Mouse (Mus musculus) liver (tissue): ENCODE data around the gene Cebpa.

Source experiments
- DNase-seq: peaks from one replicate; pipeline ENCODE4 v3.0.0-alpha.2; 2020; ENCODE audit warnings: mixed read lengths

The Cebpa gene

DNA sequence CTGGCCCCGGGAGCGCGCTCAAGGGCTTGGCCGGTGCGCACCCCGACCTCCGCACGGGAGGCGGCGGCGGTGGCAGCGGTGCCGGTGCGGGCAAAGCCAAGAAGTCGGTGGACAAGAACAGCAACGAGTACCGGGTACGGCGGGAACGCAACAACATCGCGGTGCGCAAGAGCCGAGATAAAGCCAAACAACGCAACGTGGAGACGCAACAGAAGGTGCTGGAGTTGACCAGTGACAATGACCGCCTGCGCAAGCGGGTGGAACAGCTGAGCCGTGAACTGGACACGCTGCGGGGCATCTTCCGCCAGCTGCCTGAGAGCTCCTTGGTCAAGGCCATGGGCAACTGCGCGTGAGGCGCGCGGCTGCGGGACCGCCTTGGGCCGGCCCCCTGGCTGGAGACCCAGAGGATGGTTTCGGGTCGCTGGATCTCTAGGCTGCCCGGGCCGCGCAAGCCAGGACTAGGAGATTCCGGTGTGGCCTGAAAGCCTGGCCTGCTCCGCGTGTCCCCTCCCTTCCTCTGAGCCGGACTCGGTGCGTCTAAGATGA, 1.1 kb downstream of the Cebpa start:
- no peak for DNase-seq

DNA sequence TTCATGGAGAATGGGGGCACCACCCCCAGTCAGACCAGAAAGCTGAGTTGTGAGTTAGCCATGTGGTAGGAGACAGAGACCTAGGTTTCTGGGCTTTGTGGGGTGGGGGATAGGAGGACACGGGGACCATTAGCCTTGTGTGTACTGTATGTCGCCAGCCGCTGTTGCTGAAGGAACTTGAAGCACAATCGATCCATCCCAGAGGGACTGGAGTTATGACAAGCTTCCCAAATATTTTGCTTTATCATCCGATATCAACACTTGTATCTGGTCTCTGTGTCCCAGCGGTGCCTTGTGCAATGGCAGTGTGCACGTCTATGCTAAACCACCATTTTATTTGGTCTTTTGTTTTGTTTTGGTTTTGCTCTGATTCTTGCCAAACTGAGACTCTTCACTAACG, 2.1 kb downstream of the Cebpa start:
- DNase-seq: no peak

DNA sequence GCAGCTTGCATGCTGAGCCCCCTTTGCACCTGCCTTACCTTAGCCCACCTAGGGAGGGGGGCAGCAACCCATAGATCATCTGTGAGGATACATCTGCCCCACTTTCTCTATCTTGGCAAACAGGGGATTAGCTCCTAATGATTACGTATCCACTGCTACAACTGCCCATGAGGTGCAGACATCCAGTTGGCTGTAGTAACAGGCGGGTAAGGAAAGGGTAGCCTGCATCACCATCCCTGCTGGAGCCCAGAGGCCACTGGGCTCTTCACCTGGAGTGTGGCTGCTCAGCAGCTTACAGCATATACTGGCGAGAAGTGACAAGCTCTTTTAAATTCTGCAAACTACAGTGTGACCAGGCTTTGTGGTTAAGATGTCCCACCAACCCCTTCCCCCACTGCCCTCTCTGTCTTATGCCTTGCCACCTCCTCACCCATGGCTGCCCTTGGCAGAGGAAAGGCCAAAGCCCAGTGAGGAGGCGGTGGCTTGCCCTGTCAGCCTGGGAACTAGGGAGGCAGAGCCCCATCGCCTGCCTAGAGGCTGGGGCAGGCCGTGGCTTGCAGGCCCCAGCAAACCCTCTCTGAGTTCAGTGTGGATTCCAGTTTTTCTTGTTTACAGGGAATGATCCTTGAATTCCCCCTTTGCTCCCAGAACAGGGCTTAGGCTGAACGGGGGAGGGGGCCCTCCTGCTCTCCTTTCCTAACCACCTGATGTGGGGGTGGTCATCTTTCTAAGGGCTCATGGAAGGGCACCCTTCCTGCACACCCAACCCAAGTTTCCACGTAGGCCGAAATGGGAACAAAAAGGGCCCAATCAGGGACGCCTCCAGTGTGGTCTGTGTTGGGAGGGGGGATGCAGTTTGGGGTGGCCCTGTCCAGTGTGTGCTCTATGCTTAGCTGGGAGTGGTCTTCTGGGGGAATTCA, 3.6 kb downstream of the Cebpa start:
- no peak for DNase-seq

GRCm38 (mm10) chr7:35123431-35123953, 4.4 kb downstream of the Cebpa start:
- DNase-seq: no peak

DNA sequence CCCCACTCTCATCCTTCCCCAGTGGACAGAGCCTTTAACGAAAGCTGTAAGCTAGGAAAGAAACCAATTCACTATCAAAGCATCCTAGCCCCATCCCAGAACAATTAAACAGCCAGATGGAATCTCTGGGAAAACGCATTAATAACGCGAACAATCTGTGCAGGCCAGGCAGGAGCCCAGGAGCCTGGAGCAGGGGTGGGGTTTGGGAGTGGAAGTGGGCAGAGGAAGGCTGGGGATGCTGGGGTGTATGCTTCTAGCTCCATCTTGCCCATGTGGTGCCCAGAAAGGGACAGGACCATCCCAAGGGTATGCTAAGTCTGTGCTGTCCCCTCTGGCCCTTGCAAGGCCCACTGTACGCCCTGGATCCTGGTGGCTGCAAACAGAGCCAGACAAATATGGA, 5.1 kb downstream of the Cebpa start:
- DNase-seq: no peak

GRCm38 (mm10) chr7:35124745-35125144, 5.7 kb downstream of the Cebpa start:
- DNase-seq: no peak

GRCm38 (mm10) chr7:35125971-35126370, 6.9 kb downstream of the Cebpa start:
- DNase-seq: no peak

DNA sequence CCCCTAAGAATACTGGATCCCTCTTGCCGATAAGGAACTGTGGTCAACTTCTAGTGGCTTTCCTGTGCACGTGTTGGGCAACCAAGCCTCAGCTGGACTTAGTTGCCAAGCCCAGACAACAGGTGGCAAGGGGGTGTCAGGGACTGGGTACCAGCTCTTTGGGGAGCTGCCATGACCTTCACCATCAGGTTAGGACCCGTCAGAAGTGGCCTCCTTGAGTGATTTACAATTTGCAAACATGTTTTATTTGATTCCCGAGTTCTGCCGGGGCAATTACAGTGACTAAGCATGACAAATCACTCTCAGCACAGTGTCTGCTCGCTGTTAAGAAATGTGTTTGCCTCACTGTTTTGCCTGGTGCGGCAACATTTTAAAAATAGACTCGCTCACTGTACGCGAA, 7.9 kb downstream of the Cebpa start:
- DNase-seq: no peak

- DNase-seq: no peak
Measured at GRCm38 (mm10) chr7:35127721-35128120, 8.6 kb downstream of the Cebpa start.

- DNase-seq: no peak
Measured at GRCm38 (mm10) chr7:35128677-35129567, 9.8 kb downstream of the Cebpa start.

DNA sequence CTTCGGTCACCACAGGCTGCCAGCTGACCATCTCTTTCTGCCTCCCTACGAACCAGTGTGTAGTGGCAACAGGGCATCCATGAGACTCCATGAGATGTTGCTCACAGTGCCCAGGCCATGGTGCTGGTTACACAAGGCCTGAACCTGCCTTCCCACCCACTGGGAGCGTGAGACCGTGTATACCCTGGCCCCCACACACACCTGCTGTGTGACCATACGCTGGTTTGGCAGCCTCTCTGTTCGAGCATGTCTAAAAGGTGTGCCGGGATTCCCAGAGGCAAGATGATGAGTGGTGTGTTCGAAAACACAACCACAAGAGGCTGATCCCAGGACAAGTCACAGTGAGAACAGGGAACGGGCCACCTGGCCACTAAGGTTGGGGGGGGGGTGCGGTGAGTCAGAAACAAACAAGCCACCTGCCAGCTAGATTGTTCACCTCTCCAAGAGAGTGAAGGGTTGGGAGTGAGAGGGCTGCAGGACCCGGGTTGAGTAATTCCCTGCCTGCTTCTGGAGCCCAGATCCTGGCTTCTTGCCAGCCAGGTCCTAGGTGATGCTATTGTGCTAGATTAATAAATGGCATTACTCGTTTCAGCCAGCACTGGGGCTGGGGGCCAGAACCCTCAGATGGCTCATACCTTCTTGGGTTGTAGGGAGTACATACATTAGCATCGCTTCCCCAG, 11.1 kb downstream of the Cebpa start:
- DNase-seq: no peak

GRCm38 (mm10) chr7:35130888-35131287, 11.8 kb downstream of the Cebpa start:
- no peak for DNase-seq

DNA sequence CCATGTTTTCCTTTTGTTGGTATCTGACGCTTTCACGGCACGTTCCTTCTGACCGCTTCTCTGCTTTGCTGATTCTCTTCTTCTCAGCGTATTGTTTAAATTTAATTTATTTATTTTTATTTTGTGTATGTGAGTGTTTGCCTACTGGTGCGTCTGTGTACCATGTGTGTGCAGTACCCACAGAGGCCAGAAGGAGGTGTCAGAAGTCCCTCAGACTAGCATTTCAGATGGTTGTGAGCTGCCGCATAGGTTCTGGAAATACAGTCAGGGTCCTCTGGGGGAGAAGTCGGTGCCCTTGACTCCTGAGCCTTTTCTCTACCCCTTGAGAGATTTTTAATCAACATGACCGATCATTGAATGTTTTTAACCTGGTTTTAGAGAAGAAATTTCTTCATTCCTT, 12.5 kb downstream of the Cebpa start:
- DNase-seq: no peak

- DNase-seq: no peak
Measured at GRCm38 (mm10) chr7:35134621-35135020, 15.5 kb downstream of the Cebpa start.

GRCm38 (mm10) chr7:35137524-35137923, 18.4 kb downstream of the Cebpa start:
- no peak for DNase-seq

DNA sequence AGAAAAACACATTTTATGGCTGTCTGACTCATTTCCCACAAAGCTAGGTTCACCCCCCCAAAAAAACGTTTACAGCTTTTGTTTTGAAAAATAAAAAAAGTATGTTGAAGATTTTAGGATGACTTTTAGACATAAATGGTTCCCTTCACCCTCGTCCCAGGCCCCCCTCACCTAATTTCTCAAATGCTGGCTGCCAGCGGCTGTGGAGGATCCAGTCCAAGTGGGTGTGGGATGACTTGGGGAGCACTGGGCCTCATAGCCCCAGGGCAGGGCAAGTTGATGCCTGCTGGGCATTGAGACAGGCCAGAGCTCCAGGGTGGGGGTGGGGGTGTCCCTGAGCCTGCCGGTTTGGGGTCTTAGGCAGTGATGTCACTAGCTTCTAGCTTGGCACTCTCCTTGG, 19.4 kb downstream of the Cebpa start:
- DNase-seq: no peak

DNA sequence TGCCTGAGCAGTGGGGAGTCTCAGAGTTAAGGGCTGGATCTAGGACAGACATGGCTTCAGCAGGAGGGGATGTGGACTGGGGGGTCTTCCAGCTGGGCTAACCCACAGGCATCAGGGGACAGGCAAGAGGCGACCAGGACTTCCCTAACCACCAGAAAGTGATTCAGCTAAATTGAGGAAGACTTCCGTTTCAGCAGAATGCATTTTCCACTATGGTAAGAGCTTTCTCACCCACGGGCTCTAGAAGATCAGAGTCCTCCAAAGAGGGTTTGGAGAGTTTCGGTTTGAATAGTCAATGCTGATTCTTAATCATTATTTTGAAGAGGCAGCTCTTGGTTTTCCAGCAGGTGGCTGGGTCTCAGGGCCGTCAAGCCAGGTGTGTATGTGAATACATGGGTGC, 20.8 kb downstream of the Cebpa start:
- DNase-seq: no peak

DNA sequence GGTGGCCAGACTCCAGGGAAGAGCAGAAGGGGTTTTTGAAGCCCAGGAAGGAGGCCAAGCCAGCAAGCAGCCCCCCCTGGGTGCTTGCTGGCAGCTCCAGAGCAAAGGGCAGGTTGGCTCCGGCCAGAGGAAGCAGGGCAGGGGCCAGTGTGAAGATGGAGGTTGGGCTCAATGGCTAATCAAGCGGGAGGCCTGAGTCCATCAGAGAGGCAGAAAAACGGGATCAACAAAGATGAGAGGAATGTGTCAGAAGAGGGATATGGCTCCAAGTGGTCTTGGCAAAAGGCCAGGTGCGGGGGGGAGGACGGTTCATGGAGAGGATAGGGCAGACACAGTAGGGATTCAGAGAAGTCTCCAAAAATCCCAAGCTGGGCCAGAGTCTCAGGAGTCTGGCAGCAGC, 22.4 kb downstream of the Cebpa start:
- DNase-seq: peak; percentile 57

- no peak for DNase-seq
Measured at GRCm38 (mm10) chr7:35142522-35142921, 23.4 kb downstream of the Cebpa start.

GRCm38 (mm10) chr7:35143864-35144618, 24.9 kb downstream of the Cebpa start:
- peak; percentile 66 for DNase-seq

- DNase-seq: no peak
Measured at GRCm38 (mm10) chr7:35145068-35145467, 26.0 kb downstream of the Cebpa start.

DNA sequence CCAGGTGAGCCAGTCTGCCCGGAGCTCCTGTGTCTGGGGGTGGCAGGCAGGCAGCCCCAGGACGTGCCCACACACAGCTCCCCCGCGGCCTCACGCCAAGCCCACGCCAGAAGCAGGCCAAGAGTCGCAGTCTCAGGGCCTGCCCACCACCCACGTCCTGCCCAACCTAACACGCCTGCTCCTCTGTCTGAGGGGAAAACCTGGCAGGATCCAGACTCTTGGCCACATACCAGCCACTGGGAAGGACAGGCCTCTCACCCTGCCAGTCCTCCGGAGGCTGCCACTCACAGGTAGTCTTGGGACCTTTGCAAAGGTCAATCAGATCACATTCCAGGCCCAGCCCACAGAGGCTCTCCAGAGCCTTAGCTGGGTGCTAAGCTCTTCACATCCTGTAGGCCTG, 27.2 kb downstream of the Cebpa start:
- DNase-seq: no peak
